Mouse (Mus musculus): ENCODE measurements around the gene Ctdsp2.

- TF ChIP-seq RCOR1 (conservative IDR thresholded peaks at IDR 0.05; ENCODE audit: low read depth, low read length) = no peak
- no peak for TF ChIP-seq CHD1 (IDR thresholded peaks at IDR 0.05; ENCODE audit: low read depth, low read length)
- TF ChIP-seq EP300 (IDR thresholded peaks at IDR 0.05; ENCODE audit: low read length) = no peak
- no peak for TF ChIP-seq MYC (IDR thresholded peaks at IDR 0.05; ENCODE audit: low read depth, low read length)
- TF ChIP-seq HCFC1 (IDR thresholded peaks at IDR 0.05; ENCODE audit: low read depth, low read length) = no peak
- TF ChIP-seq ZNF384 (IDR thresholded peaks at IDR 0.05; ENCODE audit: low read depth, low read length) = no peak
- no peak for TF ChIP-seq CTCF (conservative IDR thresholded peaks at IDR 0.05 in 1 of 2, IDR thresholded peaks at IDR 0.05 in 1 of 2; ENCODE audit: low read depth in 2 of 2, low read length in 2 of 2)
- no peak for TF ChIP-seq NRF1 (IDR thresholded peaks at IDR 0.05; ENCODE audit: low read depth, low read length)
- TF ChIP-seq ETS1 (conservative IDR thresholded peaks at IDR 0.05; ENCODE audit: low read depth, low read length) = no peak
- no peak for TF ChIP-seq KAT2A (IDR thresholded peaks at IDR 0.05; ENCODE audit: insufficient replicate concordance, low read length)
- no peak for TF ChIP-seq MXI1 (IDR thresholded peaks at IDR 0.05; ENCODE audit: low read depth, low read length)
- no peak for TF ChIP-seq POLR2A (IDR thresholded peaks at IDR 0.05; ENCODE audit: low read depth, low read length)
- no peak for TF ChIP-seq TCF12 (IDR thresholded peaks at IDR 0.05; ENCODE audit: low read depth, low read length)
- no peak for TF ChIP-seq JUN (IDR thresholded peaks at IDR 0.05; ENCODE audit: insufficient read depth, low read depth, low read length)
Measured at GRCm38 (mm10) chr10:127041274-127041766, 62.8 kb downstream of the Ctdsp2 start, which contains the start of the genes Mettl1 and Eef1akmt3.
